Mouse (Mus musculus) embryonic facial prominence, embryonic 10.5 days (tissue): ENCODE measurements around the gene Kidins220. TPM values are rescaled to one million over a fixed set of nuclear protein-coding genes. Genes with fewer than 3 reads are reported as not detected.

Source experiments
- DNase-seq: peaks from one replicate; pipeline ENCODE4 v3.0.0-alpha.2; 2017; ENCODE audit warnings: low spot score
- H3K27ac ChIP-seq: fragments of 300-500 bp; sonication (generic); replicated peaks from 2 replicates; pipeline ENCODE4 v1.5.1; 2016; ENCODE audit warnings: mild to moderate bottlenecking
- H3K27me3 ChIP-seq: fragments of 300-500 bp; sonication (generic); replicated peaks from 2 replicates; pipeline ENCODE4 v1.6.1; 2016; ENCODE audit warnings: low read depth, mild to moderate bottlenecking; ENCODE audit not compliant: poor library complexity, severe bottlenecking
- H3K36me3 ChIP-seq: fragments of 300-500 bp; sonication (generic); replicated peaks from 2 replicates; pipeline ENCODE4 v1.6.1; 2016; ENCODE audit warnings: mild to moderate bottlenecking, moderate library complexity
- H3K4me1 ChIP-seq: fragments of 300-500 bp; sonication (generic); 2 replicates; pipeline ENCODE4 v1.6.1; 2016
- H3K4me3 ChIP-seq: fragments of 300-500 bp; sonication (generic); 2 replicates; pipeline ENCODE4 v1.5.1; 2016; ENCODE audit warnings: mild to moderate bottlenecking, moderate library complexity
- H3K9me3 ChIP-seq: fragments of 300-500 bp; sonication (generic); 2 replicates; pipeline ENCODE4 v1.6.1; 2016; ENCODE audit warnings: mild to moderate bottlenecking
- WGBS: fragments of 180-500 bp; shearing (Covaris S2); methylation state at CpG from one replicate; pipeline ENCODE4 v1.1.7; 2016; 5-methylcytosine and 5-hydroxymethylcytosine counted together
- polyA plus RNA-seq: library from polyadenylated mRNA; unstranded; fragments of >200 nt; fragmentation: Nextera tagmentation; extraction: Ambion mirVana; gene quantifications from 2 replicates; pipeline ENCODE4 v1.2.1, GENCODE M21; 2016

The Kidins220 gene
- polyA plus RNA-seq, 1 experiment from 2014 or later = 19.0 TPM

DNA sequence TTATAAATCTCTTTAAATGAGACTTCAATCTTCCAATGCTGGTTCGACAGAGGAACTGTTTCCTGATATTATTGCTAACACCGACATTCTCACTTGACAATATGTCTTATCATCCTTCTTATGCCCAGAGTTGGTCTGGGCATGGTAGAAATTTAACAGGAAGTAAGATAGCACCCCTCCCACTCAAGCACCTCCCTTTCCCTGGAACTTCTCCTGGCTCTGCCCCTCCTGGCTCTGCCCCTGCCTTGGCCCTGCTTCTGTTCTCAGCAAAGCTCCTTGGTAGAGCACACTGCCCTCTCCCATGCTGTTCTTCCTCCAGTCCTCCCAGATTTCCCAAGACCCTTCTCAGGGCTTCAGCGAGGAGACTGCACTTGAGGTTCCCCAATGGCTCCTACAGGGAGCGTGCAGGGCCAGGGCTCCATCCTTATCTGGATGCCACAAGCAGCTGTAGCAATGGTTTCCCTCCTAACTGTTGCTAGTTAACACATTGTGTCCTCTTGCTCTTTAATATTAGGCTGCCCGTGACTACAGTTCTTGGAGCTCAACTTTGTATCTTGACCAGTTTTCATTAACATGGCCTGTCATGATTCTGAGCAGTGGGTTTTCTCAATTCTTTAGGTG is 39.7 kb downstream of the Kidins220 start:
- H3K9me3 ChIP-seq = no peaks in the 10 kb centered on the region
- H3K27me3 ChIP-seq = no peaks in the 10 kb centered on the region
- H3K4me1 ChIP-seq = peaks cover 3% of the 10 kb centered on the region; the same call in 1 of the 2 replicates
- 90% methylated on average over 5 of the region's 5 CpGs for WGBS
- H3K4me3 ChIP-seq = no peak overlapping the region
- DNase-seq = no peak
- peaks cover 84% of the 10 kb centered on the region for H3K36me3 ChIP-seq
- H3K27ac ChIP-seq = peak overlapping the region; percentile 76

DNA sequence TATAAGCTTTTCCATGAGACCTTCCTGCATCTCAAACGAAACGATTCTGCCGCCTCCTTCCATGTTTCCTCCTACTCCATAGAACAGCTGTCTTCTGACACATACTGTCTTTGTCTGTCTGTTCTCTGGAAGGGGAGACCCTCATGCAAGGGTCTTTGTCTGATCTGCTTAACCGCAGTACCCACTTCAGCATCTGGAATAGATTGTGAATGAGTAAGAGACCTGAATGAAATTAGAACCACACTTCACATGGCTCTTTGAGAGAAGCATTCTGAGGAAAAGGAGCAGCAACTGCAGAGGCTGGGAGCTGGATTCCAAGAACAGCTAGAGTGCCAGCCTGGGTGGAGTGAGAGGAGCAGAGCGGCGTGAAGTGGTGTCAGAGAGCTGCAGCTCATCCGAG is 40.2 kb downstream of the Kidins220 start:
- H3K4me1 ChIP-seq = peaks cover 3% of the 10 kb centered on the region; the same call in 1 of the 2 replicates
- 69% methylated on average over 7 of the region's 7 CpGs for WGBS
- DNase-seq = peak; percentile 28
- no peaks in the 10 kb centered on the region for H3K27me3 ChIP-seq
- peak overlapping the region; percentile 76 for H3K27ac ChIP-seq
- H3K36me3 ChIP-seq = peaks cover 80% of the 10 kb centered on the region
- no peaks in the 10 kb centered on the region for H3K9me3 ChIP-seq
- no peak overlapping the region for H3K4me3 ChIP-seq

DNA sequence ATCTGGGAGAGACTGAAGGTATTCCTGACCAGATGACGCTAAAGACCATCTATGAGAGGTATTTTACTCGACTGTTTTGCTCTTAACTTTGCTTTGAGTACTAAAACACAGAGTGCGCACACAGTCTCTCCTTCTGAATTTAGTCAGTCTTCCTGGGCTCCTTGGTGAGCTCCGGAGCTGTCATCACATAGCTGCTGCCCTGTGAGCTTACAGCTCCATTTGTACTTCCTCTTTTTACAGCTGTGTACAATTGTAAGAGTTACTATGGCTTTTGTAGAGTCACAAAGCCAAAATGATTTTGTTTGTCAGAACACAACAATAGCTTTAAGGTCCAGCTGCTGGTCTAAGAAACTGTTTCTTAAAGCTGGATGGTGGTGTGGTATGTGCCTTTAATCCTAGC is 42.3 kb downstream of the Kidins220 start:
- Histone ChIP-seq H3K27ac (no peak overlapping the region), H3K9me3 (no peaks in the 10 kb centered on the region), H3K36me3 (peaks cover 65% of the 10 kb centered on the region), H3K27me3 (no peaks in the 10 kb centered on the region), H3K4me3 (no peak overlapping the region), H3K4me1 (peaks cover 3% of the 10 kb centered on the region; the same call in 1 of the 2 replicates)
- 90% methylated on average over 4 of the region's 4 CpGs for WGBS
- no peak for DNase-seq

DNA sequence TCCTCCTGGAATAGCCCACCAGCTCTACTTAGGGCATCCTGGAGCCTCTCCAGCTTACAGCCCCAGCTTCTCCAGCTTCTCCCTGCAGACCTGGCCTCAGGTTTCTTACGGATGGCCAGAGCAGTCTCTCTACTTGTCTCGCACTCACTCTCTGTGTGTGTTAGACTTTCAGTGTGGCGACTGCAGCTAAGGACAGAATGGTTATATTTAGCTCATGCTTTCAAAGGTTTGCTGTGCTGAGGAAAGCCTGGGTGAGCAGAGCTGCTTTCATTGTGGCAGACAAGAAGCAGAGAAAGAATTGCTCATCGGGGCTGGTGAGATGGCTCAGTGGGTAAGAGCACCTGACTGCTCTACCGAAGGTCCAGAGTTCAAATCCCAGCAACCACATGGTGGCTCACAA is 46.3 kb downstream of the Kidins220 start:
- no peak overlapping the region for H3K27ac ChIP-seq
- WGBS = 88% methylated on average over 5 of the region's 5 CpGs

DNA sequence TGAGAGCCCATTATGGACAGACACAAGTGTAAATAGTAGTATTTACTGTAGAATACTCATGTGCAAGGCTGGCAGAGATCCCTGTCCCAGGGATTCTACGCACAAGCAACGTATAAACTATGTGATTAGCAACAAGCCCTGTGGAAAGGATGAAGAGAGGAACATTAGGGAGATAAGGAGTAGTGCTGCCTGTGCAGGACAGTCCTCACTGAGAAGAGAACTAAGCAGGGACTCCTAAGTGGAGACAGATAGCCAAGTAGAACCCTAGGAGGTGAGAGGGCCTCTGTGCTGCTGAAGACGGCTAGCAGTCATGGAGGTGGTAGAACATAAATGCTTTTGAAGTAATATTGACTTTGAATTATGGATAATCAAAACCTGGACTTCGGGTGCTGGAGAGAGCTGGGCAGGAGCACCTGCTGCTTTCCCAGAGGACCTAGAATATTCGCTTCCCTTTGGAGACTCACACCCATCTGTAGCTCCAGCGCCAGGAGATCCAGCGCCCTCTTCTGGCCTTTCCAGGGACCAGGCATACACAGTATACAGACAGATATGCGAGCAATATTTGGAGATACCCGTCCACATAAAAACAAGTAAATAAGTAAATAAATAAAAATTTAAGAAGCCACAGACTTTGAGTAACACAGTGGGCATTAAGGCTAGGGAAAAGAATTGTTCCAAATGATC is 50.3 kb downstream of the Kidins220 start:
- WGBS = 67% methylated on average over 9 of the region's 9 CpGs
- H3K27ac ChIP-seq = no peak overlapping the region
- no peaks in the 10 kb centered on the region for H3K27me3 ChIP-seq
- DNase-seq = no peak
- H3K9me3 ChIP-seq = no peaks in the 10 kb centered on the region
- no peak overlapping the region for H3K4me3 ChIP-seq
- H3K4me1 ChIP-seq = no peaks in the 10 kb centered on the region
- H3K36me3 ChIP-seq = peaks cover 4% of the 10 kb centered on the region

More for the DNA sequence above, 46.3 kb downstream of the Kidins220 start:
- no peaks in the 10 kb centered on the region for H3K27me3 ChIP-seq
- peaks cover 29% of the 10 kb centered on the region for H3K36me3 ChIP-seq
- H3K4me3 ChIP-seq = no peak overlapping the region
- no peaks in the 10 kb centered on the region for H3K4me1 ChIP-seq
- no peaks in the 10 kb centered on the region for H3K9me3 ChIP-seq
- DNase-seq = no peak

DNA sequence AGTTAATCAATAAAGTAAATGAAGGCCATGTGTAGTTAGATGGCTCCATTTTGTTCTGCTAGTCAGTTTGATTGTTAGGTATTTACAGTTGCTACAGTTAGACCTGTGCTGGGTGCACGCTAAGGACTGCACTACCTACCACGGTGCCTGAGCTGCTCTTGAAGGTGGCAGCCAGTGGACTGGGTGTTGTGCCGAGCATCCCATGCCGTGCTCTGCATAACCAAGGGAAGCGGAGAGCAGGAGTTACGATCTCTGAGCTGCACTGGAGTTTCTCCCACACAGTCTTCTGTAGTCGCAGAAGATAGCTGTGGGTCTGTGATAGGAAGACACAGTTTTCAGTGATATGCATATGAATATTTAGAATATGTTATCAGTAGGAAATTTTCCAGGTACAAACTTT is 51.6 kb downstream of the Kidins220 start:
- Histone ChIP-seq H3K27me3 (no peaks in the 10 kb centered on the region), H3K9me3 (no peaks in the 10 kb centered on the region), H3K36me3 (peaks cover 2% of the 10 kb centered on the region; the same call in 1 of the 2 replicates), H3K4me1 (no peaks in the 10 kb centered on the region), H3K4me3 (no peak overlapping the region), H3K27ac (no peak overlapping the region)
- DNase-seq = no peak
- WGBS = 88% methylated on average over 7 of the region's 7 CpGs

DNA sequence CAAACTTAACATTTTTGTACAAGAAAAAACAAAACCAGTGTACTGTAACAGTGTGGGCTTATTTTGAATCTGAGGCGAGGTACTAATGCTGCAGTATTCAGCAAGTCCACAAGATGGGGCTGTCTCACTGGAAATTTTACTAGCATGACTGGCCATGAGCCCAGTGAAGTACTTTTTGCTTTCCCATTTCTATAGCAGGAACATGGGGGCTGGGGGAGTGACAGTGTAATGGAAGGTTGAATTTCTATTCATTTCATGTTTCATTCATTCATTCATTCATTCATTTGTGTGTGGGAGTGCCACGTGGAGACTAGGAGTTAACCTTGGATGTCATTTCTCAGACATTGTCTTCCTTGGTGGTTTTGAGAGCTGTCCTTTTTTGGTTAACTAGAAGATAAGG is 52.7 kb downstream of the Kidins220 start:
- Histone ChIP-seq H3K4me3 (no peak overlapping the region), H3K9me3 (no peaks in the 10 kb centered on the region), H3K27ac (no peak overlapping the region), H3K36me3 (peaks cover 3% of the 10 kb centered on the region; the same call in 1 of the 2 replicates), H3K27me3 (no peaks in the 10 kb centered on the region), H3K4me1 (no peaks in the 10 kb centered on the region)
- peak; percentile 56 for DNase-seq
- WGBS = 28% methylated on average over 2 of the region's 2 CpGs

DNA sequence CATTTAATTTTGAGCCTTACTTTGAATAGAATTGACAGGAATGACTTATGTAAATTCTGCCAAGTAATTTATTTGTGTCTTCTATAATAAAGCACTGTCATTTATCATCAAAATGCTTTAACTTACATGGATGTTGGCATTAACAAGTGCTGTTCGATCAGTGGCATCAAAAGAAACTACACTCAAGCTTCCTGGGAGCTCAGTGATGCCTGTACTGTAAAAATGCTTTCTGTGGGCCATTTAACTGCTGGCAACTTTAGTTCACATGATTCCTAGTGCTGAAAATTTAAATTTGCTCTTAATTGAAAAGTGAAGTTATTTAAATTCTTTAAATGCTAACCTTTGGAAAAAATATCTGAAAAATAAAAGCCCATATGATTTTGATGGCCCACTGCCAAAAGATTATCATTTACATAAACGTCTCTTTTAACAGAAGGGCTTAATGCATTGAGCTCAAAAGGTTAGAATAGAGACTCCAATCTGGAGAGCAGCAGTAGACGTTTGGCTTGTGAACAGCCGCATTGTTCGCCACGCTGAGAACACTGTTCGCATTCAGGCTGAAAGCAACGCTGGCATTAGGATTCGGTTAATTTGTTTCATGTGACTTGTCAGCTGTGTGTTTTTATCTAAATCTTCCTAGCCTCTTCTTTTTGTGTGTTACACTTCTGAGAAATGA is 59.1 kb downstream of the Kidins220 start:
- H3K9me3 ChIP-seq = no peaks in the 10 kb centered on the region
- peaks cover 16% of the 10 kb centered on the region for H3K4me1 ChIP-seq
- DNase-seq = peak; percentile 37
- 32% methylated on average over 9 of the region's 9 CpGs for WGBS
- H3K27ac ChIP-seq = no peak overlapping the region
- H3K27me3 ChIP-seq = no peaks in the 10 kb centered on the region
- peaks cover 6% of the 10 kb centered on the region; the same call in 1 of the 2 replicates for H3K36me3 ChIP-seq
- no peak overlapping the region for H3K4me3 ChIP-seq

DNA sequence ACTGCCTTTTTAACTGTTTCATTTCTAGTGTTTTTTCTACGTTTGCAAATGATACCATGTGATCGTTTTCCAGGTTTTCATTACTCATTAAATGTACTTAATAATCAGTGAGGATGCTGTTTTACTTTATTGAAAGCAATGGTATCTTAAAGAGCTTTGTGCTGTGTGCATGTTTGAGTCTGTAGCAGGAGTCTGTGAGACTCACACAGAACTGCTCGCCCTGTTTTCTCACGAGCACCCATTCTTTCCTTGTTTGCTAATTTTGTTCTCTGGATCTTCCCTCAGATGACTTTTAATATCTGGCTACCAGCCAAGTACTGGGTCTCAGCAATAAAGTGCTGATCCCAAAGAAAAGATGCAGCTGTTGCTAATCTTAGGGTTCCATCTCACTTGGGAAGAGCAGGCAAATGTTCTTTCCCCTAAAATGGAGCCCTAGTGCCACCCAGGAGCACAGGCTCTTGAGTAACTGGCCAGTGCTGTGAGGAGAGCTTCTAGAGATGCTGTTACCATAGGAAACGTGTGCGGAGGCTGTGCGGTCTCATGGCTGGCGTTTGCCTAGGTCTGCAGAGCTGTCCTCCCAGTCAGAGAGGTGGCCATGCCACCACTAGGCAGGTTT is 59.7 kb downstream of the Kidins220 start:
- H3K27me3 ChIP-seq = no peaks in the 10 kb centered on the region
- H3K4me3 ChIP-seq = no peak overlapping the region
- H3K9me3 ChIP-seq = no peaks in the 10 kb centered on the region
- H3K4me1 ChIP-seq = peaks cover 16% of the 10 kb centered on the region
- DNase-seq = no peak
- peaks cover 6% of the 10 kb centered on the region; the same call in 1 of the 2 replicates for H3K36me3 ChIP-seq
- peak overlapping the region; percentile 57 for H3K27ac ChIP-seq
- 67% methylated on average over 8 of the region's 8 CpGs for WGBS

DNA sequence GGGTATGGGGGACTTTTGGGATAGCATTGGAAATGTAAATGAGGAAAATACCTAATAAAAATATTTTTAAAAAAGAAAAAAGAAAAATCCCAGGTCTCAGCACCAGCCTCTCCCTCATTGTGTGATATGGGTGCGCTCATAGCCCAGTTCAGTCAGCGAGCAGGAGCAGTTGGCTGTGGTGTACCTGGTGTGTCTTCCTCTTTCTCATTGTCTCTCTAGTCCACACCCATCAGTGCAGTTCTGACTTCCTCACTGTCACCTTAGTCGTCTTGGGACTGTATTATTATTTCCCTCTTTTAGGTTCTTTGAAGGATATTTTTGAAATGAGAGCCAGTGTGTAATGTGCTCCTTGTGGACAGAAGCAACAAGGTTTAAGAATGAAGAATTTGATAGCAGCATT is 61.3 kb downstream of the Kidins220 start:
- H3K27me3 ChIP-seq = no peaks in the 10 kb centered on the region
- 90% methylated on average over 3 of the region's 3 CpGs for WGBS

DNA sequence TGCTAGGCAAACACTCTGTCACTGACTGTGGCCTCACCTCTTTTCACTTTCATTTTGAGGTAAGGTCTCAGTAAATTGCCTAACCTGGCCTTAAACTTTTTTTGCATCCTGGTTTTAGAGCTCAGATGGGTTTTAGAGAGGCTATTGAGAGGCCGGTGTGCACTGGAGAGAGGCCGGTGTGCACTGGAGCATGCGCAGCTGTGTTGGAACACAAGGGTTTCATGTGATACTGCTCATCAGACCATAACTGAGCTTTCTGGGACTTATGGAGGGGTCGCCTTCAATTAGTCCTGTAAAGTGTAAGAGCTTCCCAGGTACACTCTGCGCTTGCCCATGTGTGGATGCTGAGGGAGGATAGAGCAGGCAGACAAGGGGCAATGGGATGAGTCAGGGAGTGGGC is 62.5 kb downstream of the Kidins220 start:
- 82% methylated on average over 5 of the region's 5 CpGs for WGBS
- H3K36me3 ChIP-seq = peaks cover 5% of the 10 kb centered on the region; the same call in 1 of the 2 replicates
- H3K4me3 ChIP-seq = no peak overlapping the region
- no peaks in the 10 kb centered on the region for H3K27me3 ChIP-seq
- H3K27ac ChIP-seq = no peak overlapping the region
- H3K4me1 ChIP-seq = peaks cover 16% of the 10 kb centered on the region
- H3K9me3 ChIP-seq = no peaks in the 10 kb centered on the region
- DNase-seq = no peak

More for the DNA sequence above, 61.3 kb downstream of the Kidins220 start:
- peaks cover 16% of the 10 kb centered on the region for H3K4me1 ChIP-seq
- H3K27ac ChIP-seq = no peak overlapping the region
- H3K4me3 ChIP-seq = no peak overlapping the region
- H3K36me3 ChIP-seq = peaks cover 8% of the 10 kb centered on the region; the same call in 1 of the 2 replicates
- H3K9me3 ChIP-seq = no peaks in the 10 kb centered on the region
- DNase-seq = no peak

DNA sequence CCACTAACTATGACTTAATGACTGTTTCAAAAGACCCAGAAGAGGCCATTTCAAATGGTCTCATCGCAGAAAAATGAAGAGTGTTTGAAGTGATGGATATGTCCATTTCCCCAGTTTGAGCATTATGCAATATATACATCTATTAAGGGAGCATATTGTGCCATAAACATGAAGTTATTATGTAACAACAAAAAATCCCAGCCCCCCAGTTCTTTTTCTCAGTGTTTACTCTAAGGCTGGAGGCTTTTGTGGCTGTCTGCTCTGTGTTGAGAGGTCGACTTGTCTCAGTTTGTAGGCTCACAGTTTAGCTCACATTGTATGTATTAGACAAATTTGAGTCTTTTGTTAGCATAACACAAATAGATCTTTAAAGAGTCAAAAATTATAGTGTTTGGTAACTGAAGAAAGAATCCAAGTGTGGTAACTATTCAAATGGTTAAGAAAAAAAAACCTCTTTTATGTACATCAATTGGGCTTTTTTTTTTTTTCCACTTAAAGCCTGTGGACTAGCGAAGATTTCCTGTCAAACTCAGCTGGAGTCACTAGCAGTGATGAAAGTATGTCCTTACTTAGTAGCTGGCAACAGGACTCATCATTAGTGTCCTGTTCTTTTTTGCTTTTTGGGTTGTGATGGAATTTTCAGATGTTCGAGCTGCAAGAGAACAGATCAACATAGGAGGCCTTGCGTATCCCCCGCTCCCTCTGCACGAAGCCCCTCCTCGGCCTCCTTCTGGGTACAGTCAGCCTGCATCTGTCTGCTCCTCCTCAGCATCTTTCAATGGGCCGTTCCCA is 63.2 kb downstream of the Kidins220 start:
- Histone ChIP-seq H3K36me3 (peaks cover 8% of the 10 kb centered on the region; the same call in 1 of the 2 replicates), H3K9me3 (no peaks in the 10 kb centered on the region), H3K27me3 (no peaks in the 10 kb centered on the region), H3K4me3 (no peak overlapping the region), H3K4me1 (peaks cover 16% of the 10 kb centered on the region), H3K27ac (no peak overlapping the region)
- DNase-seq = no peak
- 86% methylated on average over 9 of the region's 9 CpGs for WGBS
